Mouse (Mus musculus) layer of hippocampus, adult 9-11 months (tissue): ENCODE data around the gene Krtap27-1.

Source experiments
- DNase-seq: peaks from one replicate; pipeline ENCODE4 v3.0.0; 2022

Krtap27-1 gene

GRCm38 (mm10) chr16:88671571-88671970 is at the start of gene Krtap27-1:
Krtap27-1 (minus strand) TSS chr16:88671671.
- no peak for DNase-seq

GRCm38 (mm10) chr16:88720031-88720430 is 48.6 kb upstream of the Krtap27-1 start:
- DNase-seq, result no peak

- no peak for DNase-seq
These were observed 45.1 kb upstream of the Krtap27-1 start for GRCm38 (mm10) chr16:88716549-88716948.

DNA sequence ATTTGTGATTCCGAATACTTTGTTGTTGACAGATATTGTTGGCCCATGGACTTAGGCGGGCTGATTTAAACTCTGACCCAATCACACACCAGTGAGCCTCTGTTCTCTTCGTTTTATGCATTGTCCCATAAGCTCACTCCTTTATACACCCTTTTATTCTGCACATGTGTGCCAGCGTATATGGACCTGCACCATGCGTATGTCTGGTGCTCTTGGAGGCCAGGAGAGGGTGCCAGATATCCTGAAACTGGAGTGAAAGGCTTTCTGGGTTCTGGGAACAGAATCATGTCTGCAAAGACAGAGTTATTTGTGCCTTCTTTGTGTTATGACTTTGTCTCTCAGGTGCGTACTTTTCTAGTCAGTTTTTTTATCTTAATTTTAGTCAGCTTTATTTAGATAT is 39.8 kb upstream of the Krtap27-1 start:
- DNase-seq, result no peak

- DNase-seq, result no peak
These were observed 39.3 kb upstream of the Krtap27-1 start for GRCm38 (mm10) chr16:88710757-88711156.

- no peak for DNase-seq
These were observed 36.1 kb upstream of the Krtap27-1 start, which contains the start of gene 2310061N02Rik for GRCm38 (mm10) chr16:88707496-88708012. 2310061N02Rik (minus strand) TSS chr16:88707962.

DNA sequence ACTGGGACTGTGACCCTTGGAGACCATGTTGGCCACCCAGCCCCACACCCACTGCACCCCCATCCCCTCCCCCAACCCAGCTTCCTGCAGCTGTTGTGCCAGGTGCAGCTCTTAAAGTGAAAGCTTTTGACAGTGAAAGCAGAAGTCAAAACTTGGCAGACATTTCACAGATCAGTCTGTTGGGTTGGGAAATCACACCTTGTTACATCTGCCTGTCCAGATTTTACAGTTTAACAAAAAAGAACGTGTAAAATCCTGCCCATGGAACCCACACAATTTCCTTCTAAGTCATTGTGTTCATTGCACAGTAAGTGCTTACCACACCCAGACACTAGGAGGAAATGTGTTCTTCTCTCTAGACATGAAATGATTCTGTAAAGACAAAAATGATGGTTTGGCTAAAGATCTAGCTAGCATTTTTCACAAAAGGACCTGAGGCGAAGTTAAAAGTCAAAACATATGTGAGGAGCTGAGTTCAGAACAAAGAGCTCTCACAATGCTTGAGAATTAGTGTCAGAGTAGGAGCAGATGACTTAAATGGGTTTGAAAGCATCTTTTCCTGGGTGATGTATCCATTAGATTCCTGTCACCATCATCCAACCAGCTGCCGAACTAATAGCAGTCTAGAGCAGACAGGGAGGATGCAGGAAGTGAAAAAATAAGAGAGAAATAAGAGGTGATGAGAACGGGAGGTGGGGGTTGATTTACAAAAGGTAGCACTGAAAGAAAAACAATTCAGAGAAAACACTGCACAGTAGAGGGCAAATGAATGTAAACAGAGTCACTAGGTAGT is 29.8 kb upstream of the Krtap27-1 start:
- no peak for DNase-seq

GRCm38 (mm10) chr16:88696256-88696655 is 24.8 kb upstream of the Krtap27-1 start:
- no peak for DNase-seq

DNA sequence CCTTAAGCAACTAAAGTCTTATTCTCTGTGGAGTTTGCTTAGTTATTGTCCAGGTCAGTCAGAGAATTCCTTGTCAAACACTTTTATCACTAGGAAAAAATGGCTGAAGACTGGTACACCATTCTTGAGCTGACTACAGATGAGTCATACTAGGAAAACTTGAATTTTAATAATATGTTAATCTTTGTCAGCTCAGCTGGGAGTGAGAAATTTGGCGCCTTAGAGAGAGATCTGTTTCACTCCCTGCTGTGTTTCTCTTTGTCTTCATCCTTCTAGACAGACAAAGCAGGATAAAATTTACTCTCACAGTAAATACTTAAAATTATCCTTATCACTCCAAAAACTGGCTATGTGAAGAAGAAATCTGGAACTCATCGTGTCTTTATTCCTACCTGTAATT is 9.8 kb upstream of the Krtap27-1 start:
- DNase-seq, result no peak

DNA sequence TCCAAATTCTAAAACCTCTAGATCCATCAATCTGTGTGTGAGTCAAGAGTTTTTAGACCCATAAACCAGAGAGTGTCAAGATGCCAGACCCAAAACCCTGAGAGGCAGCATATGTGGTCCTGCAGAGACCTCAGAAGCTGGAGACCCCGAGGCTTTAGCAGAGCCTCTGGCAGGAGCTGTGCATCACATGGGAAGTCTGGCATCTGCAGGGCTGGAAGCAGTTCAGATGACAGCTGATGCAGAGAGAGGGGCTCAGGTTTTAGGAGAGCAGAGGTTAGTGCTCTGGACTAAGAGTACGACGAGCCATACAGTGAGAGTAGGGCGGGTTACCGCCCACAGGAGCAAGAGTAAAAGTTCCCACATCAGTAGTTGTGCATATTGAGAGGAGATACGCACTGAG is 7.6 kb upstream of the Krtap27-1 start:
- no peak for DNase-seq

DNA sequence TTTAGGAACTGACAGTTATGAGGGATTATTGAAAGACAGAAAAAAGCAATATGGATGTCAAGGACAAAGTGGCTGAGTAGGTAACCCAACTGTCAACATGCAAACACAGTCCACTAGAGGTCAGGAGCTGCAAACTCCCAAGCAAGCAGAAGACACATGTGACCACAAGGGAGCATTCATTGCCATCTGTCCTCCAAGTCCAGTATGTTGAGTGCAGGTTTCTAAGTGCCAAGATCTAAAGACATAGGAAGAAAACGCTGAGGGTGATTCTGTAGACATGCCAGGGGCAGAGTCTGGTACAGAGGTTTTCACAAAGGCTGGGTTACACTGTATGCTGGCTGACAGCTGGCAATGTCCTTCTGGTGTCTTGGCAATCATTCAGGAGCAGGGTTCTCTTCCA is 14.0 kb downstream of the Krtap27-1 start:
- DNase-seq, result no peak

- no peak for DNase-seq
These were observed 19.5 kb downstream of the Krtap27-1 start for GRCm38 (mm10) chr16:88651952-88652351.

DNA sequence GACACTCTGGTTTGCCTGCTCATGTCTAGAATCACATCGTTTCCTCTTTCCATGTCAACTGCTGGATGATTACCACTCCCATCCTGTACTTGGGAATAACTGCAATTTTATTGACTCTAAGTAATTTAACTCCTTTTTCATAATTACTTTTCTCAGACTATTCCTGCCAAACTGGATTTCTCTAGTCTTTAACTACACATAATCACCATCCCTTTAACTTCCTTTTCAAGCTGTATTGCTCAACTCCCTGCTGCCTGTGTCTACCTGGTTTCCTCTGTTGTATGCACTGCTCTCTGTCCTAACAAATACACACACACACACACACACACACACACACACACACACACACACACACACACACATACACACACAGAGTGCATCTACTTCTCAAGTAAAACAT is 20.4 kb downstream of the Krtap27-1 start:
- no peak for DNase-seq

GRCm38 (mm10) chr16:88647358-88647846 is 24.1 kb downstream of the Krtap27-1 start, which contains the start of gene Krtap26-1:
Krtap26-1 (minus strand) TSS chr16:88647796.
- DNase-seq, result no peak

- no peak for DNase-seq
These were observed 24.9 kb downstream of the Krtap27-1 start for GRCm38 (mm10) chr16:88646366-88647111.

GRCm38 (mm10) chr16:88640053-88640452 is 31.4 kb downstream of the Krtap27-1 start:
- no peak for DNase-seq

GRCm38 (mm10) chr16:88635142-88635541 is 36.3 kb downstream of the Krtap27-1 start:
- no peak for DNase-seq

GRCm38 (mm10) chr16:88631474-88631873 is 40.0 kb downstream of the Krtap27-1 start:
- DNase-seq, result no peak

GRCm38 (mm10) chr16:88627566-88627965 is 43.9 kb downstream of the Krtap27-1 start, which contains the start of gene 2310079G19Rik:
2310079G19Rik (minus strand) TSS chr16:88627666.
- no peak for DNase-seq
